Mouse (Mus musculus) lung, postnatal 0 days (tissue): ENCODE measurements around the gene Capn1. TPM values are rescaled to one million over a fixed set of nuclear protein-coding genes. Genes with fewer than 3 reads are reported as not detected.

Experiments used
- ATAC-seq: fragments of 200-750 bp; cut with Nextera tagmentation; 2 replicates; pipeline ENCODE4 v1.8.0; 2017; ENCODE audit warnings: moderate library complexity
- DNase-seq: peaks from one replicate; pipeline ENCODE4 v3.0.0-alpha.2; 2016; ENCODE audit warnings: low spot score
- H3K27ac ChIP-seq: fragments of 300-500 bp; sonication (generic); 2 replicates; pipeline ENCODE4 v1.5.1; 2014; ENCODE audit warnings: antibody characterized with exemption, mild to moderate bottlenecking, low read length, mixed read lengths
- H3K27me3 ChIP-seq: fragments of 300-500 bp; sonication (generic); replicated peaks from 2 replicates; pipeline ENCODE4 v1.6.1; 2014; ENCODE audit warnings: low read length, mixed read lengths; ENCODE audit not compliant: insufficient read depth
- H3K36me3 ChIP-seq: fragments of 300-500 bp; sonication (generic); 2 replicates; pipeline ENCODE4 v1.6.1; 2014; ENCODE audit warnings: low read length, mixed read lengths; ENCODE audit not compliant: insufficient read depth
- H3K4me1 ChIP-seq: fragments of 300-500 bp; sonication (generic); 2 replicates; pipeline ENCODE4 v1.6.1; 2014; ENCODE audit warnings: antibody characterized with exemption, low read depth, low read length, mixed read lengths; ENCODE audit not compliant: insufficient read depth
- H3K4me2 ChIP-seq: fragments of 300-500 bp; sonication (generic); replicated peaks from 2 replicates; pipeline ENCODE4 v1.6.1; 2014; ENCODE audit warnings: low read depth, mild to moderate bottlenecking, low read length, moderate library complexity, mixed read lengths
- H3K4me3 ChIP-seq: fragments of 300-500 bp; sonication (generic); 2 replicates; pipeline ENCODE4 v1.5.1; 2014; ENCODE audit warnings: low read depth, low read length
- H3K9ac ChIP-seq: fragments of 300-500 bp; sonication (generic); replicated peaks from 2 replicates; pipeline ENCODE4 v1.6.1; 2014; ENCODE audit warnings: low read depth, mild to moderate bottlenecking
- H3K9me3 ChIP-seq: fragments of 300-500 bp; sonication (generic); 2 replicates; pipeline ENCODE4 v1.6.1; 2016; ENCODE audit warnings: low read length, mixed read lengths
- CTCF ChIP-seq: IDR thresholded peaks from 2 replicates; pipeline ENCODE4 v1.5.1; 2016; ENCODE audit warnings: antibody characterized with exemption, mild to moderate bottlenecking
- EP300 ChIP-seq: IDR thresholded peaks from 2 replicates; pipeline ENCODE4 v1.6.1; 2016; ENCODE audit warnings: antibody characterized with exemption, mild to moderate bottlenecking, control low read depth
- WGBS: fragments of 180-500 bp; shearing (Covaris S2); extraction: QIAGEN DNeasy Blood & Tissue Kit; methylation state at CpG from one replicate; pipeline ENCODE4 v1.1.7; 2014; 5-methylcytosine and 5-hydroxymethylcytosine counted together
- microRNA-seq: library from miRNA; unstranded; fragments of <30 nt; microRNA quantifications from one replicate; pipeline ENCODE4, GENCODE M21; 2016
- polyA plus RNA-seq: library from polyadenylated mRNA; unstranded; fragments of >200 nt; fragmentation: Nextera tagmentation; extraction: Ambion mirVana; gene quantifications from 2 replicates; pipeline ENCODE4 v1.2.1, GENCODE M21; 2015

Capn1 gene
- polyA plus RNA-seq, 1 experiment from 2014 or later, result 11.9 TPM

GRCm38 (mm10) chr19:5945027-5945426 is 70.7 kb downstream of the Capn1 start:
- DNase-seq, result peak; percentile 95
- no peaks in the 10 kb centered on the region for H3K27me3 ChIP-seq

GRCm38 (mm10) chr19:5944145-5944544 is 71.6 kb downstream of the Capn1 start:
- Histone ChIP-seq H3K4me3 (no peak overlapping the region), H3K27me3 (no peaks in the 10 kb centered on the region), H3K4me1 (peaks cover 36% of the 10 kb centered on the region), H3K36me3 (no peaks in the 10 kb centered on the region), H3K9ac (no peak overlapping the region), H3K9me3 (no peaks in the 10 kb centered on the region), H3K4me2 (no peak overlapping the region), H3K27ac (peak overlapping the region; percentile 54; the same call in 1 of the 2 replicates)
- TF ChIP-seq CTCF (no peak), EP300 (no peak)
- ATAC-seq, result no peak
- no peak for DNase-seq
- 30% methylated on average over 8 of the region's 8 CpGs for WGBS

More at GRCm38 (mm10) chr19:5945027-5945426, 70.7 kb downstream of the Capn1 start:
- peak; percentile 88 for ATAC-seq
- WGBS, result 35% methylated on average over 7 of the region's 7 CpGs
- peak overlapping the region; percentile 14; the same call in 1 of the 2 replicates for H3K4me2 ChIP-seq
- H3K9me3 ChIP-seq, result no peaks in the 10 kb centered on the region
- H3K36me3 ChIP-seq, result 0 out of 2 replicates have a peak, but pooled peaks cover 3% of the 10 kb centered on the region
- H3K9ac ChIP-seq, result no peak overlapping the region
- H3K4me1 ChIP-seq, result peaks cover 31% of the 10 kb centered on the region
- no peak overlapping the region for H3K4me3 ChIP-seq
- TF ChIP-seq CTCF (peak; percentile 15; the same call in 1 of the 2 replicates), EP300 (peak; percentile 67; the same call in 1 of the 2 replicates)
- H3K27ac ChIP-seq, result peak overlapping the region; percentile 78

GRCm38 (mm10) chr19:5943404-5943803 is 72.3 kb downstream of the Capn1 start:
- no peak for DNase-seq
- Histone ChIP-seq H3K4me3 (no peak overlapping the region), H3K9ac (no peak overlapping the region), H3K4me2 (no peak overlapping the region), H3K4me1 (peaks cover 36% of the 10 kb centered on the region), H3K27ac (no peak overlapping the region), H3K27me3 (no peaks in the 10 kb centered on the region), H3K9me3 (no peaks in the 10 kb centered on the region), H3K36me3 (no peaks in the 10 kb centered on the region)
- TF ChIP-seq CTCF (no peak), EP300 (no peak)
- 91% methylated on average over 15 of the region's 15 CpGs for WGBS
- no peak for ATAC-seq

- Histone ChIP-seq H3K9me3 (no peaks in the 10 kb centered on the region), H3K4me3 (no peak overlapping the region), H3K4me1 (peaks cover 36% of the 10 kb centered on the region), H3K36me3 (no peaks in the 10 kb centered on the region), H3K9ac (no peak overlapping the region), H3K27ac (no peak overlapping the region), H3K27me3 (no peaks in the 10 kb centered on the region), H3K4me2 (no peak overlapping the region)
- TF ChIP-seq CTCF (no peak), EP300 (no peak)
- 78% methylated on average over 7 of the region's 7 CpGs for WGBS
- DNase-seq (no peak), ATAC-seq (no peak)
Observed at GRCm38 (mm10) chr19:5942581-5942980, 73.1 kb downstream of the Capn1 start.

GRCm38 (mm10) chr19:5940656-5941055 is 75.0 kb downstream of the Capn1 start:
- ATAC-seq, result no peak
- Histone ChIP-seq H3K4me2 (no peak overlapping the region), H3K4me3 (no peak overlapping the region), H3K36me3 (no peaks in the 10 kb centered on the region), H3K9ac (no peak overlapping the region), H3K4me1 (peaks cover 32% of the 10 kb centered on the region), H3K27me3 (no peaks in the 10 kb centered on the region), H3K9me3 (no peaks in the 10 kb centered on the region), H3K27ac (peak overlapping the region; percentile 59)
- no peak for DNase-seq
- WGBS, result 70% methylated on average over 10 of the region's 10 CpGs
- TF ChIP-seq EP300 (no peak), CTCF (no peak)

GRCm38 (mm10) chr19:5940173-5940572 is 75.5 kb downstream of the Capn1 start:
- Histone ChIP-seq H3K4me1 (peaks cover 32% of the 10 kb centered on the region), H3K36me3 (no peaks in the 10 kb centered on the region), H3K4me2 (no peak overlapping the region), H3K9me3 (no peaks in the 10 kb centered on the region), H3K4me3 (no peak overlapping the region), H3K27me3 (no peaks in the 10 kb centered on the region), H3K9ac (no peak overlapping the region), H3K27ac (peak overlapping the region; percentile 59)
- TF ChIP-seq CTCF, result no peak
- peak; percentile 28; the same call in 1 of the 2 replicates for TF ChIP-seq EP300
- ATAC-seq, result peak; percentile 26
- DNase-seq, result peak; percentile 88
- WGBS, result 37% methylated on average over 4 of the region's 4 CpGs

- TF ChIP-seq EP300 (no peak), CTCF (no peak)
- Histone ChIP-seq H3K27ac (peak overlapping the region; percentile 59), H3K36me3 (no peaks in the 10 kb centered on the region), H3K9me3 (no peaks in the 10 kb centered on the region), H3K27me3 (no peaks in the 10 kb centered on the region), H3K4me3 (no peak overlapping the region), H3K9ac (no peak overlapping the region), H3K4me1 (peaks cover 33% of the 10 kb centered on the region), H3K4me2 (no peak overlapping the region)
- ATAC-seq, result no peak
- 84% methylated on average over 5 of the region's 5 CpGs for WGBS
- DNase-seq, result no peak
Observed at GRCm38 (mm10) chr19:5939715-5940114, 76.0 kb downstream of the Capn1 start.

Small RNA genes lying within 50 kb of the gene (microRNA-seq; reads per million reads assigned to microRNA genes)
- 1.5 reads per million for gene Mir6988

Other genes starting within 250 kb of the Capn1 start
- gene Scyl1, start 244.5 kb downstream of the Capn1 start, polyA plus RNA-seq, result 64.6 TPM in 2 replicates
- 33.9 and 35.1 TPM in 2 replicates for gene Frmd8, start 140.6 kb downstream of the Capn1 start, polyA plus RNA-seq
- gene Slc25a45, start 138.1 kb downstream of the Capn1 start, polyA plus RNA-seq, result 8.4 and 10.2 TPM in 2 replicates
- gene Tigd3, start 121.7 kb downstream of the Capn1 start, polyA plus RNA-seq, result 1.3 and 1.5 TPM in 2 replicates
- gene Dpf2, start 102.9 kb downstream of the Capn1 start, polyA plus RNA-seq, result 77.7 and 78.0 TPM in 2 replicates
- gene Cdc42ep2, start 91.1 kb downstream of the Capn1 start, polyA plus RNA-seq, result 21.3 and 23.2 TPM in 2 replicates
- gene Pola2, start 51.7 kb downstream of the Capn1 start, polyA plus RNA-seq, result 16.6 and 20.7 TPM in 2 replicates
- not detected in 2 replicates for gene Slc22a20, start 29.8 kb downstream of the Capn1 start, polyA plus RNA-seq
- gene Syvn1, start 30.7 kb upstream of the Capn1 start, polyA plus RNA-seq, result 16.3 and 18.7 TPM in 2 replicates
- 36.7 and 37.6 TPM in 2 replicates for gene Mrpl49, start 41.9 kb upstream of the Capn1 start, polyA plus RNA-seq
- gene Fau, start 41.9 kb upstream of the Capn1 start, polyA plus RNA-seq, result 784 and 827 TPM in 2 replicates
- 31.2 and 33.9 TPM in 2 replicates for gene Znhit2, start 45.3 kb upstream of the Capn1 start, polyA plus RNA-seq
- 8.1 and 9.5 TPM in 2 replicates for gene Tm7sf2, start 52.5 kb upstream of the Capn1 start, polyA plus RNA-seq
- gene Vps51, start 61.3 kb upstream of the Capn1 start, polyA plus RNA-seq, result 48.7 and 52.7 TPM in 2 replicates
- not detected in 2 replicates for gene Tmem262, start 64.1 kb upstream of the Capn1 start, polyA plus RNA-seq
- 0.35 and 0.62 TPM in 2 replicates for gene Gm28374, start 66.4 kb upstream of the Capn1 start, polyA plus RNA-seq
- gene Zfpl1, start 69.1 kb upstream of the Capn1 start, polyA plus RNA-seq, result 53.5 and 57.8 TPM in 2 replicates
- gene Cdca5, start 69.1 kb upstream of the Capn1 start, polyA plus RNA-seq, result 2.8 TPM in 2 replicates
- gene AC131692.1, start 78.5 kb upstream of the Capn1 start, polyA plus RNA-seq, result not detected in 2 replicates
- gene Naaladl1, start 89.9 kb upstream of the Capn1 start, polyA plus RNA-seq, result 0.14 TPM in 1 of 2 replicates, not detected in the other
- gene Sac3d1, start 102.8 kb upstream of the Capn1 start, polyA plus RNA-seq, result 22.3 and 24.5 TPM in 2 replicates
- gene Snx15, start 112.4 kb upstream of the Capn1 start, polyA plus RNA-seq, result 29.7 and 30.8 TPM in 2 replicates
- gene Batf2, start 125.1 kb upstream of the Capn1 start, polyA plus RNA-seq, result 0.93 and 1.0 TPM in 2 replicates
- 64.5 and 64.6 TPM in 2 replicates for gene Arl2, start 125.7 kb upstream of the Capn1 start, polyA plus RNA-seq
- 0.10 TPM in 1 of 2 replicates, not detected in the other for gene Majin, start 168.5 kb upstream of the Capn1 start, polyA plus RNA-seq
- gene Gpha2, start 210.5 kb upstream of the Capn1 start, polyA plus RNA-seq, result 0.49 and 0.55 TPM in 2 replicates
- gene Ppp2r5b, start 220.0 kb upstream of the Capn1 start, polyA plus RNA-seq, result 20.2 and 21.6 TPM in 2 replicates
- gene Atg2a, start 225.8 kb upstream of the Capn1 start, polyA plus RNA-seq, result 5.1 and 5.9 TPM in 2 replicates